Mouse (Mus musculus) intestine, embryonic 16.5 days (tissue): Measurements from ENCODE around the gene Traf7. TPM values are rescaled to one million over a fixed set of nuclear protein-coding genes. Genes with fewer than 3 reads are reported as not detected.
A peak's percentile ranks its signal among the peaks of the same experiment; 100 is the strongest.

Experiments
- ATAC-seq: fragments of 200-750 bp; cut with Nextera tagmentation; 2 replicates; pipeline ENCODE4 v1.8.0; 2017; ENCODE audit warnings: moderate TSS enrichment, moderate library complexity
- H3K27ac ChIP-seq: fragments of 300-500 bp; sonication (generic); 2 replicates; pipeline ENCODE4 v1.5.1; 2014; ENCODE audit warnings: mild to moderate bottlenecking, low read length
- H3K27me3 ChIP-seq: fragments of 300-500 bp; sonication (generic); replicated peaks from 2 replicates; pipeline ENCODE4 v1.6.1; 2014; ENCODE audit warnings: low read length, control low read depth, mixed read lengths; ENCODE audit not compliant: control insufficient read depth, insufficient read depth
- H3K36me3 ChIP-seq: fragments of 300-500 bp; sonication (generic); 2 replicates; pipeline ENCODE4 v1.6.1; 2014; ENCODE audit warnings: low read length, control low read depth; ENCODE audit not compliant: control insufficient read depth, insufficient read depth
- H3K4me1 ChIP-seq: fragments of 300-500 bp; sonication (generic); 2 replicates; pipeline ENCODE4 v1.6.1; 2014; ENCODE audit warnings: low read length, control low read depth, mixed read lengths; ENCODE audit not compliant: control insufficient read depth, insufficient read depth
- H3K4me2 ChIP-seq: fragments of 300-500 bp; sonication (generic); 2 replicates; pipeline ENCODE4 v1.6.1; 2014; ENCODE audit warnings: low read depth, low read length, control low read depth
- H3K4me3 ChIP-seq: fragments of 300-500 bp; sonication (generic); 2 replicates; pipeline ENCODE4 v1.5.1; 2014; ENCODE audit warnings: mild to moderate bottlenecking, low read length
- H3K9ac ChIP-seq: fragments of 300-500 bp; sonication (generic); 2 replicates; pipeline ENCODE4 v1.6.1; 2014; ENCODE audit warnings: low read depth, low read length
- H3K9me3 ChIP-seq: fragments of 300-500 bp; sonication (generic); 2 replicates; pipeline ENCODE4 v1.6.1; 2016; ENCODE audit warnings: low read length, control low read depth; ENCODE audit not compliant: control insufficient read depth
- WGBS: fragments of 180-500 bp; shearing (Covaris S2); extraction: QIAGEN DNeasy Blood & Tissue Kit; methylation state at CpG from one replicate; pipeline ENCODE4 v1.1.7; 2014; 5-methylcytosine and 5-hydroxymethylcytosine counted together
- polyA plus RNA-seq: library from polyadenylated mRNA; unstranded; fragments of >200 nt; fragmentation: Nextera tagmentation; extraction: Ambion mirVana; gene quantifications from 2 replicates; pipeline ENCODE4 v1.2.1, GENCODE M21; 2015

Gene Traf7
- polyA plus RNA-seq, 1 experiment from 2014 or later = 87.6 TPM

- Histone ChIP-seq H3K4me1 (peaks cover 24% of the 10 kb centered on the region), H3K9me3 (no peaks in the 10 kb centered on the region), H3K27me3 (no peaks in the 10 kb centered on the region), H3K27ac (no peak overlapping the region), H3K4me3 (no peak overlapping the region), H3K9ac (no peak overlapping the region), H3K4me2 (no peak overlapping the region), H3K36me3 (no peaks in the 10 kb centered on the region)
- WGBS = 95% methylated on average over 5 of the region's 5 CpGs
- ATAC-seq = no peak
These were observed 59.0 kb downstream of the Traf7 start for GRCm38 (mm10) chr17:24468636-24469246.

DNA sequence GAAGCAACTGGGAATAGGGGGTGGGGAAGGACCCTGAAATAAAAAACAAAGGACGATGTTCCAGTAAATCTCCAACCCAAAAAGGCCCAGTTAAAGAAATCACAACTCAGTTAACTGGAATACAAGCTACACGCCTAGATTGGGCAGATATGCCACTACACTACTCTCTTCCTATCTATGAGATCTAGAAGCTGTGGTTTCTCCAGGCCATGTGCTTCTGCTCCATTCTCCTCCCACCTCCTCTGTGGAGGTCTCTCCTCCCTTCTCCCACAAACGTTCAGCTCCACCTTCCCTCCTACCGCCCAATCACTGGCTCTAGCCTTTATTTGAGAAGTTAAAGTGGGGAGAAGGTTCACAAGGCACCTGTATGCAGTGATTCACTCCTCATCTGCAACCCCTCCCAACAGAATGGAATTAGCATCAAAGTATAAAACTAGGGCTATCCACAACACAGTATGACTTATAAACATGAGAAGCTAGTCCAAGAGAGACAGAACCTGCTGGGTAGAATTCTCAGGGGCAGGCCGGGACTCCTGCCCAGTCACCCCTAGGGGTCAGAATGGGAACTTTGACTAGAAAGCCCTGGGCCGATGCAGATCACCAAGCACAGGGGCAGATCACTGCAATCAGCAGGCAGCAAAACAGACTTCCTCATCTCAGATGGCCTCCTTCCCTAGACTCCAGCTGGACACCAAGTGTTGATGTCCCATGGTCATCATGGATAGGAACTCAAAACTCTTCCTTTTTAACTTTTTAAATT, 64.2 kb downstream of the Traf7 start:
- Histone ChIP-seq H3K4me2 (no peak overlapping the region), H3K9ac (no peak overlapping the region), H3K4me3 (no peak overlapping the region), H3K36me3 (no peaks in the 10 kb centered on the region), H3K4me1 (no peaks in the 10 kb centered on the region), H3K9me3 (no peaks in the 10 kb centered on the region), H3K27ac (no peak overlapping the region), H3K27me3 (no peaks in the 10 kb centered on the region)
- ATAC-seq = peak; percentile 52; the same call in 1 of the 2 replicates
- 57% methylated on average over 6 of the region's 6 CpGs for WGBS

DNA sequence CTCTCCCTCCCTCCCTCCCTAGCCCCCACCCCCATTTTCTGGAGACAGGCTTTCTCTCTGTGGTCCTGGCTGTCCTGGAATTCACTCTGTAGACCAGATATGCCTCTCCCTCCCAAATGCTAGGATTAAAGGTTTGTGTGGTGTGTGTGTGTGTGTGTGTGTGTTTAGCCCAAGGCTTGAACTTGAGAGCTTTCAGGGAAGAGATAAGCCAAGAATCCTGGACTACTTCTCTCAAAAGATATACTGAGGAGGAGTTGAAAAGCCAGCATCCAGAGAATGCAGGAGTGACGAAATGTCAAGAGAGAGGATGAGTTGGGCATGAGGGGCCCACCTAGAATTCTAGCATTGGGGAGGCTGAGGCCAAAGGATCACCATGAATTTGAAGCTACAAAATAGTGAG, 64.8 kb downstream of the Traf7 start:
- ATAC-seq = no peak
- Histone ChIP-seq H3K27me3 (no peaks in the 10 kb centered on the region), H3K4me2 (no peak overlapping the region), H3K4me3 (no peak overlapping the region), H3K4me1 (no peaks in the 10 kb centered on the region), H3K27ac (no peak overlapping the region), H3K36me3 (no peaks in the 10 kb centered on the region), H3K9me3 (no peaks in the 10 kb centered on the region), H3K9ac (no peak overlapping the region)
- 77% methylated on average over 1 of the region's 1 CpGs for whole genome bisulfite sequencing

DNA sequence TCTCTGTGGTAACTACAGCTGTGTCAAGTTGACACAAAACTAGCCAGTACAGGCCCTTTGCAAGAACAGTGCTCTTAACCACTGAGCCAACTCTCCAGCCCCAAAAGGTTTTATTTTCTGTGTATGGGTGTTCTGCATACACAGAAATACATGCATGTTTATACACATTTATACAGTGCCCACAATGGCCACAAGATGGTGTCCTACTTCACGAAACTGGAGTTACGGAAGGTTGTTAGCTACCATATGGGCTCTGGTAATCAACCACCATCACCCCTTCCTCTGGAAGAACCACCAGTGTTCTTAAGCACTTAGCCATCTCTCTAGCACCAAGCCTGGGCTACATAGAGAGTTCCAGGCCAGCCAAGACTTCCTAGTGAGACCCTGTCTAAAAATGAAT, 66.2 kb downstream of the Traf7 start:
- no peaks in the 10 kb centered on the region for H3K36me3 ChIP-seq
- no peaks in the 10 kb centered on the region for H3K4me1 ChIP-seq
- no peaks in the 10 kb centered on the region for H3K27me3 ChIP-seq
- no peak overlapping the region for H3K4me3 ChIP-seq
- ATAC-seq = no peak
- H3K9me3 ChIP-seq = no peaks in the 10 kb centered on the region
- 83% methylated on average over 2 of the region's 2 CpGs for WGBS
- H3K27ac ChIP-seq = no peak overlapping the region
- H3K4me2 ChIP-seq = no peak overlapping the region
- H3K9ac ChIP-seq = no peak overlapping the region

Other genes starting within 250 kb of the Traf7 start
- gene Abca17, start 176.9 kb downstream of the Traf7 start, polyA plus RNA-seq = not detected in 2 replicates
- 9.6 and 11.3 TPM in 2 replicates for gene Abca3, start 176.0 kb downstream of the Traf7 start, polyA plus RNA-seq
- gene Rnps1, start 113.4 kb downstream of the Traf7 start, polyA plus RNA-seq = 233 and 248 TPM in 2 replicates
- 159 and 161 TPM in 2 replicates for gene Eci1, start 101.3 kb downstream of the Traf7 start, polyA plus RNA-seq
- gene Dnase1l2, start 84.8 kb downstream of the Traf7 start, polyA plus RNA-seq = 1.5 and 1.8 TPM in 2 replicates
- gene E4f1, start 57.6 kb downstream of the Traf7 start, polyA plus RNA-seq = 26.1 and 27.1 TPM in 2 replicates
- 83.8 and 87.1 TPM in 2 replicates for gene Pgp, start 57.5 kb downstream of the Traf7 start, polyA plus RNA-seq
- gene Bricd5, start 54.1 kb downstream of the Traf7 start, polyA plus RNA-seq = 0.34 and 0.40 TPM in 2 replicates
- gene Mlst8, start 48.9 kb downstream of the Traf7 start, polyA plus RNA-seq = 25.1 and 26.0 TPM in 2 replicates
- 1.1 and 1.4 TPM in 2 replicates for gene Caskin1, start 39.3 kb downstream of the Traf7 start, polyA plus RNA-seq
- gene Rab26, start 6.3 kb upstream of the Traf7 start, polyA plus RNA-seq = 5.2 and 6.6 TPM in 2 replicates
- 12.2 and 13.5 TPM in 2 replicates for gene Pkd1, start 21.9 kb upstream of the Traf7 start, polyA plus RNA-seq
- gene Tsc2, start 104.7 kb upstream of the Traf7 start, polyA plus RNA-seq = 38.5 and 41.8 TPM in 2 replicates
- gene Nthl1, start 104.7 kb upstream of the Traf7 start, polyA plus RNA-seq = 17.2 and 18.1 TPM in 2 replicates
- 37.5 and 38.6 TPM in 2 replicates for gene Slc9a3r2, start 122.4 kb upstream of the Traf7 start, polyA plus RNA-seq
- gene Npw, start 130.5 kb upstream of the Traf7 start, polyA plus RNA-seq = 0.29 TPM in 1 of 2 replicates, not detected in the other
- 11.0 and 15.4 TPM in 2 replicates for gene Zfp598, start 141.7 kb upstream of the Traf7 start, polyA plus RNA-seq
- gene Syngr3, start 162.0 kb upstream of the Traf7 start, polyA plus RNA-seq = 6.0 and 6.9 TPM in 2 replicates
- 47.3 and 48.5 TPM in 2 replicates for gene Gfer, start 168.2 kb upstream of the Traf7 start, polyA plus RNA-seq
- 17.7 and 19.0 TPM in 2 replicates for gene Noxo1, start 168.3 kb upstream of the Traf7 start, polyA plus RNA-seq
- 63.5 and 68.4 TPM in 2 replicates for gene Tbl3, start 179.7 kb upstream of the Traf7 start, polyA plus RNA-seq
- gene Rnf151, start 190.1 kb upstream of the Traf7 start, polyA plus RNA-seq = 0.15 TPM in 1 of 2 replicates, not detected in the other
- gene Rps2, start 190.2 kb upstream of the Traf7 start, polyA plus RNA-seq = 1,425 and 1,515 TPM in 2 replicates
- gene Ndufb10, start 196.5 kb upstream of the Traf7 start, polyA plus RNA-seq = 376 and 382 TPM in 2 replicates
- gene Rpl3l, start 199.9 kb upstream of the Traf7 start, polyA plus RNA-seq = not detected in 2 replicates
- 28.8 and 32.8 TPM in 2 replicates for gene Msrb1, start 208.7 kb upstream of the Traf7 start, polyA plus RNA-seq
- 0.28 and 0.39 TPM in 2 replicates for gene Hs3st6, start 225.1 kb upstream of the Traf7 start, polyA plus RNA-seq